Mouse (Mus musculus): ENCODE data around the gene Chrm3. TPM values are rescaled to one million over a fixed set of nuclear protein-coding genes. Genes with fewer than 3 reads are reported as not detected.

Gene Chrm3
- polyA plus RNA-seq, 1 experiment from 2014 or later = 0.06 TPM

DNA sequence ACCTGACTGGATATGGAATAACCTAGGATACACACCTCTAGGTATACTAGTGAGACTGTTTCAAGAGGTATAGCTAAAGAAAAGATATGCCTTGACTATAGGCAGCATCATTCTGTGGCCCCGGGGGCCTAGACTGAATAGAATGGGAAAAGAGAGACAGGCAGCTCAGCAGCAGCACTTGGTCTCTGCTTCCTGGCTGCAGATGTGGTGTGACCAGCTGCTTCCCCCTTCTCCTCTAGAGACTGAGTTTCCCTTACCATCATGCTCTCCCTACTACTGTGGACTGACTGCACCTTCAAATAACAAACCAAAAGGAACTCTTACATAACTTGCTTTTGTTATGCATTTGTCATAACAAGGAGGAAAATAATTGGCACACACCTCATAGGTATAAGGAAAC lies 430.0 kb downstream of the Chrm3 start:
- no peak for DNase-seq (ENCODE audit: low spot score)
- 77% methylated on average over 1 of the region's 1 CpGs for WGBS
- H3K4me1 ChIP-seq = peaks cover 15% of the 10 kb centered on the region

DNA sequence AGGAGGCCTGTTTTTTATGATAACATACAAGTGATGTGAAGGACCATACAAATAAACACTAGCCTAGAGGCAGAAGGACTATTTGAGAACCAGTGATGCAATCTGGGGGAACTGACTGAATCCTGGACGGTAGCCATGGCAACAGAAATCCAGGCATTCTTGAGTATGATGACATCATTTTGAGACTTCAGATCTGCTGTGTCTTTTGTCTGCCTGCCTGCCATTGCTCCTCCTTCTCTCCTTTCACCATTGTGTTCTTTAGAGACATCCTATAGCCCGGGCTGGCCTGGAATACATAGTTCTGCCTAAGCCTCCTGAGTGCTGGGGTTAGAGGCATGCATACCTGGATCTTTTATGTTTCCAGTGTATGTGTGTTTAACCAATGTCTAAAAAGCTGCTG lies 430.7 kb downstream of the Chrm3 start:
- no peak overlapping the region for H3K4me3 ChIP-seq
- peak; percentile 48 for DNase-seq (ENCODE audit: low spot score)
- H3K27me3 ChIP-seq (ENCODE audit: low read depth, poor library complexity, severe bottlenecking) = no peaks in the 10 kb centered on the region
- WGBS = 43% methylated on average over 2 of the region's 2 CpGs
- H3K9me3 ChIP-seq (replicated peaks) = no peaks in the 10 kb centered on the region
- no peaks in the 10 kb centered on the region for H3K36me3 ChIP-seq
- H3K4me1 ChIP-seq = peaks cover 15% of the 10 kb centered on the region
- H3K27ac ChIP-seq (replicated peaks) = 0 out of 2 replicates have a peak overlapping the region, but pooled peaks have one; percentile 23

More for the DNA sequence above, 430.0 kb downstream of the Chrm3 start:
- Histone ChIP-seq H3K27ac (replicated peaks) (0 out of 2 replicates have a peak overlapping the region, but pooled peaks have one; percentile 23), H3K27me3 (ENCODE audit: low read depth, poor library complexity, severe bottlenecking) (no peaks in the 10 kb centered on the region), H3K4me3 (no peak overlapping the region), H3K36me3 (no peaks in the 10 kb centered on the region), H3K9me3 (replicated peaks) (no peaks in the 10 kb centered on the region)

DNA sequence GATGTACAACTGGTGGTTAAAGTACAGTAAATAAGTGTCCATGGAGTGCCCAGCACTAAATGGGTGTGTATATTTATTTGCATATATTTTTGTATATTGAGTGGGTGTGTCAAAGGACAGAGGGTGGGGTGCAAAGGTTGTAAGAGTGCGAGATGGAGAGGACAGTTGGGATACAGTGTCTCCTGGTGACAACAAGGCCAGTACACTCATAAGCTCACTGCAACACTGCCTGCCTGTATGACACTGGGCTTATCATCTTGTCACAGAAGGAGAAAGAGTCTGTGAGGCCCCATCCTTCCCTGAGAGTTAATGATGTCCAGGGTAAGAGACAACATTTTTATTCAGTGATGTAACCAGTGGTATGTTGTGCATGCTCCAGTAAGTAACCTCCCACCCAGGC lies 439.5 kb downstream of the Chrm3 start:
- H3K4me1 ChIP-seq = no peaks in the 10 kb centered on the region
- no peaks in the 10 kb centered on the region for H3K36me3 ChIP-seq
- H3K27ac ChIP-seq (replicated peaks) = no peak overlapping the region
- WGBS = 90% methylated on average over 1 of the region's 1 CpGs
- DNase-seq (ENCODE audit: low spot score) = no peak
- no peaks in the 10 kb centered on the region for H3K9me3 ChIP-seq (replicated peaks)
- no peaks in the 10 kb centered on the region for H3K27me3 ChIP-seq (ENCODE audit: low read depth, poor library complexity, severe bottlenecking)
- H3K4me3 ChIP-seq = no peak overlapping the region

DNA sequence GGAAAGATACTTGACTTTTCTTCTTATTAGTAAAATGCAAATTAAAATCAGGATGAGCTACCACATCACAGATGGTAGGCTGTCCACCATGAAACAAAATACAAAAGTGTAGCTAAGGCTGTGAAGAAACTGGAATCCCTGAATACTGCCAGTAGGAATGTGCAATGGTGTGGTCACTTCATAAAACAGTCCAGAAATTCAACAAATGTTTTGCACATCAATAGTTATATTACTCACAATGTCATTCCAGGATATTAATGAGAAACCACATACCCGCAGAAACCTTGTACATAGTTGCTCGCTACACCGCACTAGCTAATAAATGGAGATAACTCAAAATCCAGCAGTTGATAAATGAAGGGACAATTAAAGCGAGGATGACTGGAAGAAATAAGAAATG lies 447.9 kb downstream of the Chrm3 start:
- Histone ChIP-seq H3K9me3 (replicated peaks) (no peaks in the 10 kb centered on the region), H3K4me3 (no peak overlapping the region), H3K27me3 (ENCODE audit: low read depth, poor library complexity, severe bottlenecking) (no peaks in the 10 kb centered on the region), H3K36me3 (no peaks in the 10 kb centered on the region), H3K27ac (replicated peaks) (no peak overlapping the region), H3K4me1 (no peaks in the 10 kb centered on the region)
- WGBS = 88% methylated on average over 4 of the region's 4 CpGs
- DNase-seq (ENCODE audit: low spot score) = no peak

DNA sequence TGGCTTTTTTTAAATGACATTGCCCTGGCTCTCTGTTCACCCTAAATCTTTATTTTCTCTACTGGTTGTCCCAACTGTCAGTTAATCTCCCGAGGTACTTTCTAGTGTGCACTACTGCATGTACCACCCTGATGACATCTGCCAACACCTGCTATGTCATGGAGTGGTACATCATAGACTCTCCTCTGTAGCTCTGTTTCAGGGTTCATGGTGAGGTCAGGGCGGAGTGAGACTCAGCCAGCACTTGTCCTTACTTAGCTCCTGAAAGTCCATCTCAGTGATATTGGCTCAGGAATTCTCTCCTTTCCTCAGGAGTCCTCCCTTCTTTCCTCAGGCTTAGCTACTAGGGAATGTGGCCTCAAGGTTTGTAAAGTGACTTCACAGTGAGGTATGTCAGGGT lies 451.9 kb downstream of the Chrm3 start:
- no peaks in the 10 kb centered on the region for H3K36me3 ChIP-seq
- 87% methylated on average over 2 of the region's 2 CpGs for WGBS
- H3K9me3 ChIP-seq (replicated peaks) = peaks cover 5% of the 10 kb centered on the region; the same call in 1 of the 2 replicates
- no peaks in the 10 kb centered on the region for H3K27me3 ChIP-seq (ENCODE audit: low read depth, poor library complexity, severe bottlenecking)
- no peak overlapping the region for H3K4me3 ChIP-seq
- H3K4me1 ChIP-seq = no peaks in the 10 kb centered on the region
- no peak overlapping the region for H3K27ac ChIP-seq (replicated peaks)
- DNase-seq (ENCODE audit: low spot score) = no peak

DNA sequence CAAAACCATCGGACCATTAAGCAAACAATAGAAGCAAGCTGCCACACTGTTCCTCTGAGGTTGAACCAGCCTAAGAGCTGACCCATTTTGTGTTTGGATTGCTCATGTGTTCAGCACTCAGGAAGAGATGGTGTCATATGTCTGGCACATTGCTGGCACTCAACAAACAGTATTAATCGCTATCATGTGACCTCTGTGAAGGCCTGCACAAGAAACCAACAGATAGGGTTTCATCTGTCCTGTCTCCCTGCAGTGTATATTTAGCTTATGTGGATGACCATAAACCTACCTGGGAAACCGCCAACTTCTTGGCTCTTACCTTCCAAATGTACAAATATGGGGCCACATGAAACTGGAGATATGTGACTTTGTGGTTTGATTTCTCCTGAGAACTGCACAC lies 453.4 kb downstream of the Chrm3 start:
- Histone ChIP-seq H3K27me3 (ENCODE audit: low read depth, poor library complexity, severe bottlenecking) (no peaks in the 10 kb centered on the region), H3K27ac (replicated peaks) (no peak overlapping the region), H3K4me1 (no peaks in the 10 kb centered on the region), H3K4me3 (no peak overlapping the region), H3K9me3 (replicated peaks) (peaks cover 7% of the 10 kb centered on the region; the same call in 1 of the 2 replicates), H3K36me3 (no peaks in the 10 kb centered on the region)
- 81% methylated on average over 3 of the region's 3 CpGs for WGBS
- DNase-seq (ENCODE audit: low spot score) = no peak

DNA sequence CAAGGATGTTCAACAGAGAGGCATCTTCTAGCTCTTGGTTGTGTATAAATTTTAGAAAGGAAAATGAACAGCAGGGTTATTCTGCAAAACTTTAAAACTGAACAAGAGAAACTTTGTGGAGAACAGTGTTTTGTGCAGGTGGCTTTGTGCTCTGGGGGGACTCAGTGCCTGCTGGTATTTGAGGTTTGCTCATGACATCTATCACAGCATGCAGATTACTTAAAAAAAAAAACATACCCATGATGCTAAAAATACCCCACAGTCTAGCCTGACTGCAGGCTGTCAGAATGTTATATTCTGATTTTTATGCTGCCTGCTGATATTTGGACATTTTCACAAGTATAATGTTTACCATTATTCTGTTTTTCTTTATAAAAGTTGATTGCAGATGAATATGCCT lies 456.2 kb downstream of the Chrm3 start:
- Histone ChIP-seq H3K4me3 (no peak overlapping the region), H3K27me3 (ENCODE audit: low read depth, poor library complexity, severe bottlenecking) (no peaks in the 10 kb centered on the region), H3K4me1 (no peaks in the 10 kb centered on the region), H3K9me3 (replicated peaks) (peaks cover 7% of the 10 kb centered on the region; the same call in 1 of the 2 replicates), H3K27ac (replicated peaks) (no peak overlapping the region), H3K36me3 (no peaks in the 10 kb centered on the region)
- DNase-seq (ENCODE audit: low spot score) = no peak

DNA sequence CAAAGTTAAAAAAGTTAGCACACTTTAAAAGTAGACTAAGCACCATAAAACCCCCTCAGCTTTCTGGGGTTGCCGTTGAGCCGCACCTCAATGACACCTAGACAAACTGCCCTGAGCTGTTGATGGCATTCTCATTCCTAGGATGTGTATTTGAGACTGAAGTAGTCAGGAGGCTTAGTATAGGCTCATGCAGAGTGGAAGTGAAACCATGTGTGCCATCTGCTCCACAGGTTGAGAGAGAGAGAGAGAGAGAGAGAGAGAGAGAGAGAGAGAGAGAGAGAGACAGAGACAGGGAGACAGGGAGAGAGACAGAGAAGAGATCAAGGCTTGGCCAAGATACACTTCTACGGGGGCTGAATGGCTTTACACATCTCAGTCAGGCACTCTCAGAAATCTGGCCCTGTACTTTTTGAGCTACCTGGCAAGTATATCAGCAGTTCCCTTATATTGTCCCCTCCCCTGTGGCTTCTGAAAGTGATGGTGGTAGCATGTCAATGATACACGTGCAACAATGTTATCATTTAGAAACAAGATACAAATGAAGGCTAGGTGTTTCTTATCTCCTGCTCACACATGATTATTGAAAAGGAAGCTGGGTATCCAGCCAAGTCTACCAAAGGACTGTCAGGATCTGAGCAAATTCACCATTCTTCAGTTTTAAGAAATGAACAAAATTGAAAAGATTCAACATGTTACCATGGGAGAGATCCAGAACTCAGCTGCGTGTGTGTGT lies 459.8 kb downstream of the Chrm3 start:
- no peak overlapping the region for H3K27ac ChIP-seq (replicated peaks)
- H3K9me3 ChIP-seq (replicated peaks) = peaks cover 7% of the 10 kb centered on the region; the same call in 1 of the 2 replicates
- H3K36me3 ChIP-seq = no peaks in the 10 kb centered on the region
- no peak overlapping the region for H3K4me3 ChIP-seq
- WGBS = 93% methylated on average over 5 of the region's 5 CpGs
- H3K4me1 ChIP-seq = no peaks in the 10 kb centered on the region
- H3K27me3 ChIP-seq (ENCODE audit: low read depth, poor library complexity, severe bottlenecking) = no peaks in the 10 kb centered on the region
- no peak for DNase-seq (ENCODE audit: low spot score)

DNA sequence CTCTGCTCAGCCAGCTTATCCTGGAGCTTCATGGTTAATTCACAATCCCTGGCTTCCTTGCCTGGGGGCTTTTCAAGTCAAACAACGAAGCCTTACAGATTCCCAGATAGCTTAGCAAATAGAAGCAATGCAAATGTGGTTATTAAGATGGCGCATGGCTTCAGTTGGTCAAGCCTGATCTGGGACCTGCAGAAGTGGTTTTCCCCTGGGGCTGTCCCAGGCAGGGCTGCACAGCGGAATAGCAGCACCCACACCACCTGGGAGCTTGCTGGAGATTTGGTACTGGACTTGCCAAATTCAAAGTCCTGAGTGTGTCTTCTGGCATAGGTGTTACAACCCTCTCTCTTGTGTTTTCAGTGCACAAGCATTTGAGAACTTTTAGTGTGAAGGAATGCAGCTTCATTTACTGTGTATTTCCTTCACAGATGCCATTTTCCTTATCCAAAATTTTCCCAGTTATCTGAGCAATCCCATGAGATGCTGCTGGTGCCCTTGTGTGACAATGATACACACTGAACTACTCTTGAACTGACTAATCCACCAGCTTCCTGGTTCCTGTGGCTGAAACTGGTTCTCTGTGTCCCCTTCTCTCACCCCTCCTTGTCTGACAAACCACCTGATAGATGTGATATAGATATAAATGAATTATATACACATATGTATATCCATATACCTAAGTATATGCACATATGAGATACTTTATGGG lies 461.8 kb downstream of the Chrm3 start:
- WGBS = 76% methylated on average over 3 of the region's 3 CpGs
- H3K27ac ChIP-seq (replicated peaks) = no peak overlapping the region
- DNase-seq (ENCODE audit: low spot score) = no peak

DNA sequence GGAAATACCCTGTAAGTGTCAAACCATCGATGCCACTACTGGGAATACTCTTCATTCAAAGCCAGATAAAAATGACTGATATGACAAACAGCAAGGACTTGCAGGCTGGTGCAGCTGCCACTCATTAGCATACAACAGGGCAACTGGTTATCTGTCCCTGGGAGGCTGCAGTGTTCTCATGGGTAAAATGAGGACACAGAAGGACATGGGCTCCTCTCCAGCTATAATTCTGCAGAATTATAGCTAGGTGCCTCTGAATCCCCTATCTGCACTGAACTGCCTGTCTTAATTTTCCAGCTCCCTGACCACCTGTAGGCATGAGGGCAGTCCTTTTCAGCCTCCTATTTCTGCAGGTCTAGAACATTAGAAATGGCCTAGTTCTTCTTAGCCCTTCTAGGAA lies 463.4 kb downstream of the Chrm3 start:
- no peaks in the 10 kb centered on the region for H3K27me3 ChIP-seq (ENCODE audit: low read depth, poor library complexity, severe bottlenecking)
- no peaks in the 10 kb centered on the region for H3K9me3 ChIP-seq (replicated peaks)
- H3K36me3 ChIP-seq = no peaks in the 10 kb centered on the region
- 66% methylated on average over 1 of the region's 1 CpGs for WGBS
- no peak overlapping the region for H3K27ac ChIP-seq (replicated peaks)
- H3K4me3 ChIP-seq = no peak overlapping the region
- no peak for DNase-seq (ENCODE audit: low spot score)
- no peaks in the 10 kb centered on the region for H3K4me1 ChIP-seq

More for the DNA sequence above, 461.8 kb downstream of the Chrm3 start:
- H3K9me3 ChIP-seq (replicated peaks) = peaks cover 3% of the 10 kb centered on the region; the same call in 1 of the 2 replicates
- H3K4me1 ChIP-seq = no peaks in the 10 kb centered on the region
- no peaks in the 10 kb centered on the region for H3K36me3 ChIP-seq
- H3K4me3 ChIP-seq = no peak overlapping the region
- no peaks in the 10 kb centered on the region for H3K27me3 ChIP-seq (ENCODE audit: low read depth, poor library complexity, severe bottlenecking)

DNA sequence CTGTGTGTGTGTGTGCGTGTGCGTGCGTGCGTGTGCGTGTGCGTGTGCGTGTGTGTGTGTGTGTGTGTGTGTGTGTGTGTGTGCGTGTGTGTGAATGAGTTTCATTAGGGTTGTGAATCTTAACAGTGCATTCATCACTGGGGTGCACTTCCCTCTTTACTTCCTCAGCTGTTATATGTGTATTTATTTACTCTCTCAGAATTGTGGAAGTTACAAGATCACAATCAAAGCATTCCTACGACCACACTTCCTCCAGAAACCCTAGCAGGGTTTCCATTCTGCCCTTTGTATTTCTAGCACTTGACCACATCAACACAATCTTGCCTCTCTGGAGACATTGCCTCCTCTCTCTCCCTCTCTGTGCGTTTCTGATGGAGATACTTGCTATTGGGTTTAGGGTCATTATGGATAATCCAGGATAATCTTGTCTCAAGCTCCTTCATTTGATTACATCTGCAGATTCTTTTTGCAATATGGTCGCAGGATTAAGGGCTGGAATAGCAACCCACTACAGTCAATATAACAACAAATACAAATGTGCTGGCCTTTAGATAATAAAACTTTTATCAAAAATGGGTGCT lies 465.5 kb downstream of the Chrm3 start:
- H3K27ac ChIP-seq (replicated peaks) = no peak overlapping the region
- H3K36me3 ChIP-seq = no peaks in the 10 kb centered on the region
- 81% methylated on average over 11 of the region's 11 CpGs for WGBS
- H3K9me3 ChIP-seq (replicated peaks) = no peaks in the 10 kb centered on the region
- no peaks in the 10 kb centered on the region for H3K27me3 ChIP-seq (ENCODE audit: low read depth, poor library complexity, severe bottlenecking)
- no peak overlapping the region for H3K4me3 ChIP-seq
- DNase-seq (ENCODE audit: low spot score) = no peak
- H3K4me1 ChIP-seq = no peaks in the 10 kb centered on the region

DNA sequence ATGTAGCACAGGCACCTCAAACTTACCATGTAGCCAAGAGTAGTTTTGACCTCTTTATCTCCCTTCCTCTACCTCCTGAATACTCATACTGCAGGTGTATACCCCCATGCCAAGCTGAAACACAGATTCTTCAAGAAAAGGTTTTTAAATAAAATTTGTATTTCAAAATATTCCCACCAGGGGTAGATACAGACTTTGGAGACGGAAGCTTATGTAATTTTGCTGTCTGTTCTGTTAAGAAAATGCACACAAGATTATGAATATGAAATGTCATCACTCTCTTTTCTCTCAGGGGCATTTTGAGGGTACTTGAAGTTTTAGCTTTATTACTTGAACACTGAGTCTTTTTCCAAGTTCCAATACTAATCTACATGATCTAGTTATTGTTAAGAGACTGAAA lies 469.6 kb downstream of the Chrm3 start:
- 86% methylated on average over 1 of the region's 1 CpGs for WGBS
- Histone ChIP-seq H3K9me3 (replicated peaks) (no peaks in the 10 kb centered on the region), H3K27me3 (ENCODE audit: low read depth, poor library complexity, severe bottlenecking) (no peaks in the 10 kb centered on the region), H3K27ac (replicated peaks) (no peak overlapping the region), H3K36me3 (no peaks in the 10 kb centered on the region), H3K4me1 (no peaks in the 10 kb centered on the region), H3K4me3 (no peak overlapping the region)
- no peak for DNase-seq (ENCODE audit: low spot score)

DNA sequence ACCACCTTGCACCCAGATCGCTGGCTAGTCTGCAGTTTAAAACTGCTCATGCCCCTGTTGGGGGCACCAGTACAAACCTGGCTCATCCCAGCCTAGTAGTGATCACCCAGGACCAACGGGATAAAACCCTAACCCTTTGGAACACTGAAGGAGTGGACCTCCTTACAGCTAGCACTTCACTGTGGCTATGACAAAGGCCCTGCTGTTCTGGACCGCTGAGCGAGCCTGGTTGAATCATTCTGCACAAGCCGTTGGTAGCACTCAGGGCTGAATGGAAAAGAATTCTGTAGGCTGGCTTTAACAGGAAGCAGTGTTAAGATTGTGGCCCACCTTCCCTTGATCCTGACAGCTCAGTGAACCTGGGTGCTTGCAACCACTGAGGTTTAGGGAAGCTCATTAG lies 470.2 kb downstream of the Chrm3 start:
- Histone ChIP-seq H3K4me3 (no peak overlapping the region), H3K27me3 (ENCODE audit: low read depth, poor library complexity, severe bottlenecking) (no peaks in the 10 kb centered on the region), H3K4me1 (no peaks in the 10 kb centered on the region), H3K27ac (replicated peaks) (no peak overlapping the region), H3K36me3 (no peaks in the 10 kb centered on the region), H3K9me3 (replicated peaks) (no peaks in the 10 kb centered on the region)
- DNase-seq (ENCODE audit: low spot score) = no peak
- WGBS = 48% methylated on average over 5 of the region's 5 CpGs

Data from midbrain, embryonic 10.5 days (tissue).